Mouse (Mus musculus) adrenal gland, adult (tissue): ENCODE measurements around the gene Micu2.

Experiments
- DNase-seq, 2 experiments: peaks; one replicate each; pipeline ENCODE4 v3.0.0; 2022 to 2023; ENCODE audit warnings: low spot score in 1 of 2; ENCODE audit not compliant: inconsistent age in 2 of 2

Gene Micu2

GRCm38 (mm10) chr14:57998526-57999401, at the start of gene Micu2:
TSS of gene Micu2 (minus strand) at chr14:57999262.
- peak; percentile 88 to 94 for DNase-seq

GRCm38 (mm10) chr14:58046639-58047284, 47.7 kb upstream of the Micu2 start:
- DNase-seq: no peak

GRCm38 (mm10) chr14:58036174-58036573, 37.1 kb upstream of the Micu2 start:
- no peak for DNase-seq

- DNase-seq: peak; percentile 40 to 89
These were observed 35.5 kb upstream of the Micu2 start for GRCm38 (mm10) chr14:58034567-58034966.

GRCm38 (mm10) chr14:58018869-58019268, 19.8 kb upstream of the Micu2 start:
- DNase-seq: peak; percentile 13 to 67

GRCm38 (mm10) chr14:58003852-58004251, 4.8 kb upstream of the Micu2 start:
- DNase-seq: no peak

- DNase-seq: no peak
These were observed 3.1 kb upstream of the Micu2 start for GRCm38 (mm10) chr14:58002161-58002560.

GRCm38 (mm10) chr14:57999402-57999734, 306 bp upstream of the Micu2 start:
- DNase-seq: no peak

GRCm38 (mm10) chr14:57997431-57997830, 1.6 kb downstream of the Micu2 start:
- DNase-seq: no peak

- DNase-seq: no peak
These were observed 2.9 kb downstream of the Micu2 start for GRCm38 (mm10) chr14:57996210-57996609.

- DNase-seq: no peak
These were observed 7.3 kb downstream of the Micu2 start for GRCm38 (mm10) chr14:57991761-57992160.

GRCm38 (mm10) chr14:57989162-57989561, 9.9 kb downstream of the Micu2 start:
- no peak for DNase-seq

GRCm38 (mm10) chr14:57985780-57986179, 13.3 kb downstream of the Micu2 start:
- DNase-seq: no peak

GRCm38 (mm10) chr14:57982450-57982849, 16.6 kb downstream of the Micu2 start:
- DNase-seq: no peak

GRCm38 (mm10) chr14:57981720-57982418, 17.2 kb downstream of the Micu2 start:
- DNase-seq: no peak

GRCm38 (mm10) chr14:57980776-57981175, 18.3 kb downstream of the Micu2 start:
- DNase-seq: no peak

- DNase-seq: peak; percentile 41 to 78
These were observed 18.9 kb downstream of the Micu2 start for GRCm38 (mm10) chr14:57980179-57980578.

GRCm38 (mm10) chr14:57978144-57978543, 20.9 kb downstream of the Micu2 start:
- DNase-seq: no peak

GRCm38 (mm10) chr14:57975656-57976055, 23.4 kb downstream of the Micu2 start:
- DNase-seq: no peak

GRCm38 (mm10) chr14:57971986-57972525, 27.0 kb downstream of the Micu2 start:
- no peak for DNase-seq

GRCm38 (mm10) chr14:57968873-57969272, 30.2 kb downstream of the Micu2 start:
- DNase-seq: no peak
